19 mouse cellular contexts compared by ENCODE assay signal in genomic region chr4:74798173-74798799, GRCm38 (mm10).
DNase-seq lines count a peak whose midpoint lies in the region; ATAC-seq lines count a peak whose summit lies in the region.
"Had no signal": no experiment of that assay in that cellular context is flagged by ENCODE, and none has a peak within 500 bp of the region (broad histone marks: within the 10 kb centered on the region; RNA-seq: fewer than 3 reads in every experiment).

No protein-coding gene starts in this region.

- peak; percentile 1 for DNase-seq in 416B (ENCODE audit: low read depth)
- peak; percentile 4 for DNase-seq in brain, adult 2 months (ENCODE audit: low read depth, low spot score)
- peak; percentile 31 for DNase-seq in forelimb bud, embryonic 11.5 days (ENCODE audit: low read depth, low spot score)
- DNase-seq in layer of hippocampus, postnatal 25 days (ENCODE audit: extremely low spot score in 1 of 2, low spot score in 1 of 2) = no peak
- no peak for DNase-seq in left cerebral cortex, adult 8-10 months (ENCODE audit: low spot score in 2 of 2)
- no peak for DNase-seq in retina, postnatal 1 day
- DNase-seq: adrenal gland, postnatal 10 days; cerebellum, adult 18-20 months; cerebellum, adult 9-11 months; cerebellum, postnatal 36 days; gastrocnemius, postnatal 14 days had no signal

- 27% methylated on average over 2 of the region's 2 CpGs for WGBS in limb, embryonic 13.5 days

- no peak overlapping the region for H3K9ac ChIP-seq in limb, embryonic 13.5 days
- H3K9ac ChIP-seq: embryonic facial prominence, embryonic 13.5 days; forebrain, embryonic 12.5 days; heart, embryonic 12.5 days; hindbrain, embryonic 14.5 days had no signal

- no peaks in the 10 kb centered on the region for H3K27me3 ChIP-seq in limb, embryonic 13.5 days
- H3K27me3 ChIP-seq: embryonic facial prominence, embryonic 13.5 days; forebrain, embryonic 12.5 days; heart, embryonic 12.5 days had no signal

- no peaks in the 10 kb centered on the region for H3K36me3 ChIP-seq in limb, embryonic 13.5 days
- H3K36me3 ChIP-seq: embryonic facial prominence, embryonic 13.5 days; forebrain, embryonic 12.5 days; G1E; heart, embryonic 12.5 days; hindbrain, embryonic 10.5 days had no signal

- no peak overlapping the region for H3K27ac ChIP-seq in limb, embryonic 13.5 days
- H3K27ac ChIP-seq: embryonic facial prominence, embryonic 13.5 days; forebrain, embryonic 12.5 days; hindbrain, embryonic 10.5 days; hindbrain, embryonic 14.5 days had no signal

- H3K4me2 ChIP-seq in limb, embryonic 13.5 days (replicated peaks) = no peak overlapping the region
- H3K4me2 ChIP-seq: embryonic facial prominence, embryonic 13.5 days; forebrain, embryonic 12.5 days; heart, embryonic 12.5 days; hindbrain, embryonic 14.5 days had no signal

- H3K4me3 ChIP-seq in limb, embryonic 13.5 days = no peak overlapping the region
- H3K4me3 ChIP-seq: embryonic facial prominence, embryonic 13.5 days; forebrain, embryonic 12.5 days; heart, embryonic 12.5 days; hindbrain, embryonic 10.5 days had no signal

- H3K9me3 ChIP-seq in limb, embryonic 13.5 days = no peaks in the 10 kb centered on the region
- H3K9me3 ChIP-seq: embryonic facial prominence, embryonic 13.5 days; forebrain, embryonic 12.5 days; G1E; heart, embryonic 12.5 days; hindbrain, embryonic 10.5 days had no signal

- peaks cover 5% of the 10 kb centered on the region; the same call in 1 of the 2 replicates for H3K4me1 ChIP-seq in limb, embryonic 13.5 days
- H3K4me1 ChIP-seq: embryonic facial prominence, embryonic 13.5 days; forebrain, embryonic 12.5 days; heart, embryonic 12.5 days; hindbrain, embryonic 10.5 days had no signal

- peak; percentile 71; the same call in 1 of the 2 replicates for ATAC-seq in limb, embryonic 13.5 days (ENCODE audit: low FRiP score, low read depth)
- ATAC-seq: forebrain, embryonic 16.5 days had no signal

Comparison
In these comparisons a context has a peak if more than half of its experiments do, and no peak if none do; other contexts are left out.
1. DNase-seq: peak in 416B (single experiment), brain, adult 2 months (single experiment) and forelimb bud, embryonic 11.5 days (single experiment); none in layer of hippocampus, postnatal 25 days (0 of 2), left cerebral cortex, adult 8-10 months (0 of 2) and retina, postnatal 1 day (single experiment).